Mouse (Mus musculus): Measurements from ENCODE around the gene Phb. TPM values are rescaled to one million over a fixed set of nuclear protein-coding genes. Genes with fewer than 3 reads are reported as not detected.
A peak's percentile ranks its signal among the peaks of the same experiment; 100 is the strongest.

Gene Phb
- polyA plus RNA-seq, 1 experiment from 2014 or later = 244 TPM

- ATAC-seq (replicated peaks; ENCODE audit: insufficient number of reproducible peaks, low FRiP score, low TSS enrichment, low read depth) = no peak
- no peaks in the 10 kb centered on the region for H3K36me3 ChIP-seq (replicated peaks; ENCODE audit: control insufficient read depth, insufficient read depth, low read depth, low read length)
- no peaks in the 10 kb centered on the region for H3K9me3 ChIP-seq (replicated peaks; ENCODE audit: control insufficient read depth, low read length)
- peak overlapping the region; percentile 97; the same call in 1 of the 2 replicates for H3K27ac ChIP-seq (replicated peaks; ENCODE audit: low read depth, low read length)
- H3K9ac ChIP-seq (replicated peaks; ENCODE audit: low read length) = peak overlapping the region; percentile 97
- WGBS = 1% methylated on average over 13 of the region's 13 CpGs
- H3K4me1 ChIP-seq (ENCODE audit: control insufficient read depth, insufficient read depth, low read length) = peaks cover 2% of the 10 kb centered on the region; the same call in 1 of the 2 replicates
- DNase-seq (ENCODE audit: low spot score) = no peak
- peak overlapping the region; percentile 95 for H3K4me3 ChIP-seq (ENCODE audit: low read depth, low read length)
- H3K4me2 ChIP-seq (ENCODE audit: low read depth, low read length) = peak overlapping the region; percentile 84
- no peaks in the 10 kb centered on the region for H3K27me3 ChIP-seq (ENCODE audit: control insufficient read depth, insufficient read depth, low read length)
Observed at GRCm38 (mm10) chr11:95713811-95714241, 47.1 kb downstream of the Phb start.

DNA sequence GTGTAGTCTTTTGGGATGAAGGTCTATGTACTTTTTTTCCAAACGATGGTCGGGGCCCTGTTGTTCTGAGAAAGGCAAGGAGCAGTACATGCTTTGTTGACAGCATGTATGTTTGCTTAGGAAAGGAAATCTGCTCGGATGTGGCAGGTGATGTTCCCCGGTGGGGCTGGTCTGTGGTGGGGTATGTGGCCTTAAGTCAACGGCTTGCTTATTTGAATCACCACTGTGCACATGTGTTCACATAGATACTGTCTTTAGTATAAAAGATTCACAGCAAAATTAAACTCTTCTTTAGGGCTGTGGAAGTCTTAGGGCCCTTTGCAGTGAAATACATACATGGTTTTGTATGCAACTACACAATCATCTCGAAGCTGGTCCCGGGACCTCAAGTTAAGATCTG, 47.7 kb downstream of the Phb start:
- H3K9me3 ChIP-seq (replicated peaks; ENCODE audit: control insufficient read depth, low read length) = no peaks in the 10 kb centered on the region
- H3K9ac ChIP-seq (replicated peaks; ENCODE audit: low read length) = peak overlapping the region; percentile 97
- no peak overlapping the region for H3K27ac ChIP-seq (replicated peaks; ENCODE audit: low read depth, low read length)
- peaks cover 2% of the 10 kb centered on the region; the same call in 1 of the 2 replicates for H3K4me1 ChIP-seq (ENCODE audit: control insufficient read depth, insufficient read depth, low read length)
- no peak for ATAC-seq (replicated peaks; ENCODE audit: insufficient number of reproducible peaks, low FRiP score, low TSS enrichment, low read depth)
- no peaks in the 10 kb centered on the region for H3K36me3 ChIP-seq (replicated peaks; ENCODE audit: control insufficient read depth, insufficient read depth, low read depth, low read length)
- H3K4me2 ChIP-seq (ENCODE audit: low read depth, low read length) = peak overlapping the region; percentile 84
- 46% methylated on average over 7 of the region's 7 CpGs for WGBS
- DNase-seq (ENCODE audit: low spot score) = no peak
- H3K27me3 ChIP-seq (ENCODE audit: control insufficient read depth, insufficient read depth, low read length) = no peaks in the 10 kb centered on the region
- H3K4me3 ChIP-seq (ENCODE audit: low read depth, low read length) = peak overlapping the region; percentile 95

GRCm38 (mm10) chr11:95716136-95716535, 49.4 kb downstream of the Phb start:
- no peaks in the 10 kb centered on the region for H3K27me3 ChIP-seq (ENCODE audit: control insufficient read depth, insufficient read depth, low read length)
- H3K36me3 ChIP-seq (replicated peaks; ENCODE audit: control insufficient read depth, insufficient read depth, low read depth, low read length) = no peaks in the 10 kb centered on the region
- H3K4me3 ChIP-seq (ENCODE audit: low read depth, low read length) = no peak overlapping the region
- H3K4me2 ChIP-seq (ENCODE audit: low read depth, low read length) = no peak overlapping the region
- no peaks in the 10 kb centered on the region for H3K9me3 ChIP-seq (replicated peaks; ENCODE audit: control insufficient read depth, low read length)
- H3K9ac ChIP-seq (replicated peaks; ENCODE audit: low read length) = no peak overlapping the region
- ATAC-seq (replicated peaks; ENCODE audit: insufficient number of reproducible peaks, low FRiP score, low TSS enrichment, low read depth) (no peak), DNase-seq (ENCODE audit: low spot score) (no peak)
- WGBS = 66% methylated on average over 8 of the region's 8 CpGs
- peaks cover 2% of the 10 kb centered on the region; the same call in 1 of the 2 replicates for H3K4me1 ChIP-seq (ENCODE audit: control insufficient read depth, insufficient read depth, low read length)
- H3K27ac ChIP-seq (replicated peaks; ENCODE audit: low read depth, low read length) = no peak overlapping the region

GRCm38 (mm10) chr11:95719356-95719755, 52.6 kb downstream of the Phb start:
- Histone ChIP-seq H3K9ac (replicated peaks; ENCODE audit: low read length) (no peak overlapping the region), H3K4me3 (ENCODE audit: low read depth, low read length) (no peak overlapping the region), H3K27ac (replicated peaks; ENCODE audit: low read depth, low read length) (no peak overlapping the region), H3K4me1 (ENCODE audit: control insufficient read depth, insufficient read depth, low read length) (no peaks in the 10 kb centered on the region; the same call in 1 of the 2 replicates), H3K4me2 (ENCODE audit: low read depth, low read length) (no peak overlapping the region), H3K36me3 (replicated peaks; ENCODE audit: control insufficient read depth, insufficient read depth, low read depth, low read length) (no peaks in the 10 kb centered on the region), H3K9me3 (replicated peaks; ENCODE audit: control insufficient read depth, low read length) (no peaks in the 10 kb centered on the region), H3K27me3 (ENCODE audit: control insufficient read depth, insufficient read depth, low read length) (no peaks in the 10 kb centered on the region)
- 88% methylated on average over 3 of the region's 3 CpGs for WGBS
- no peak for DNase-seq (ENCODE audit: low spot score)
- no peak for ATAC-seq (replicated peaks; ENCODE audit: insufficient number of reproducible peaks, low FRiP score, low TSS enrichment, low read depth)

DNA sequence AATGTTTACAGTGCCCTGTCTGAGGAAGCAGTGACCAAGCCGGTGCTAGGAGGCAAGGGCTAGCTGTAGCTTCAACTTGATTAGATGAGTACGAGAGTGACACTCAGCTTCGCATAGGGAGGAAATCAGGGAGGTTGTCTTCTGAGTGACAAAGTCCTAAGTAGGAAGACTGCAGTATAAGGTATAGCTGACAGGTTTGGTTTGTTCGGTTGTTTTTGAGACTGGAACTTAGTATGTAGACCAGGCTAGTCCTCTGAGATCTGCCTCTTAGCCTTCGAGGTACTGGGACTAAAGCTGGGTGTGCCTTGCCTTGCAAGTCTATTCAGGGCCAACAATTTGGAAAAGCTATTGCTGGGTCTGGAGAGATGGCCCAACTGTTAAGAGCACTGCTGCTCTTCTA, 56.5 kb downstream of the Phb start, which contains the start of gene B130006D01Rik:
Gene B130006D01Rik (plus strand): TSS at position 301 of the 400 bp plus-strand sequence.
- Histone ChIP-seq H3K36me3 (replicated peaks; ENCODE audit: control insufficient read depth, insufficient read depth, low read depth, low read length) (no peaks in the 10 kb centered on the region), H3K4me3 (ENCODE audit: low read depth, low read length) (no peak within 1 kb of the TSS), H3K27me3 (ENCODE audit: control insufficient read depth, insufficient read depth, low read length) (no peaks in the 10 kb centered on the region), H3K27ac (replicated peaks; ENCODE audit: low read depth, low read length) (no peak within 1 kb of the TSS), H3K4me2 (ENCODE audit: low read depth, low read length) (no peak within 1 kb of the TSS), H3K4me1 (ENCODE audit: control insufficient read depth, insufficient read depth, low read length) (no peaks in the 10 kb centered on the region), H3K9ac (replicated peaks; ENCODE audit: low read length) (no peak within 1 kb of the TSS), H3K9me3 (replicated peaks; ENCODE audit: control insufficient read depth, low read length) (no peaks in the 10 kb centered on the region)
- 94% methylated on average over 5 of the region's 5 CpGs for whole genome bisulfite sequencing
- no peak for ATAC-seq (replicated peaks; ENCODE audit: insufficient number of reproducible peaks, low FRiP score, low TSS enrichment, low read depth)
- no peak for DNase-seq (ENCODE audit: low spot score)

- Histone ChIP-seq H3K4me2 (ENCODE audit: low read depth, low read length) (no peak overlapping the region), H3K4me1 (ENCODE audit: control insufficient read depth, insufficient read depth, low read length) (no peaks in the 10 kb centered on the region), H3K9ac (replicated peaks; ENCODE audit: low read length) (no peak overlapping the region), H3K4me3 (ENCODE audit: low read depth, low read length) (no peak overlapping the region), H3K36me3 (replicated peaks; ENCODE audit: control insufficient read depth, insufficient read depth, low read depth, low read length) (no peaks in the 10 kb centered on the region), H3K9me3 (replicated peaks; ENCODE audit: control insufficient read depth, low read length) (no peaks in the 10 kb centered on the region), H3K27ac (replicated peaks; ENCODE audit: low read depth, low read length) (no peak overlapping the region), H3K27me3 (ENCODE audit: control insufficient read depth, insufficient read depth, low read length) (no peaks in the 10 kb centered on the region)
- WGBS = 93% methylated on average over 4 of the region's 4 CpGs
- DNase-seq (ENCODE audit: low spot score) (no peak), ATAC-seq (replicated peaks; ENCODE audit: insufficient number of reproducible peaks, low FRiP score, low TSS enrichment, low read depth) (no peak)
Observed at GRCm38 (mm10) chr11:95724466-95724865, 57.7 kb downstream of the Phb start.

DNA sequence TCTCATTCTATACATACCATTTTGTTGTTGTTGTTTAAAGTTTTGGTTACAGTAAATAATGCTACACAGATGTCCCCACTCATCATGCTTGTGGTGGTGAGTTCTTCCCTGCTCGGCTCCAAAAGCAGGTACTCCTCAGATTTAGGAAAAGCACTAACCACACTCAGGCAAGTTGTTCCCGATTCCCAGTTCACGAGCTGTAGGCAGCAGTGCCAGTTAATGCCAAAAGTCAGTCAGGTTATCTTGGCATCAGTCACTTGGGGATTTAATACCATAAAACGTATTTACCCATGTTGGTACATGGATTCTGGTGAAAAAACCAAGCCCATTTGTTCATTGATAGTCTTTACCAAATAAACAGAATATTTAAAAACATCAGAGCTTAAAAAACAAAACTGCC, 59.4 kb downstream of the Phb start:
- H3K9ac ChIP-seq (replicated peaks; ENCODE audit: low read length) = no peak overlapping the region
- ATAC-seq (replicated peaks; ENCODE audit: insufficient number of reproducible peaks, low FRiP score, low TSS enrichment, low read depth) (no peak), DNase-seq (ENCODE audit: low spot score) (no peak)
- no peaks in the 10 kb centered on the region for H3K9me3 ChIP-seq (replicated peaks; ENCODE audit: control insufficient read depth, low read length)
- H3K27me3 ChIP-seq (ENCODE audit: control insufficient read depth, insufficient read depth, low read length) = no peaks in the 10 kb centered on the region
- H3K4me2 ChIP-seq (ENCODE audit: low read depth, low read length) = no peak overlapping the region
- H3K36me3 ChIP-seq (replicated peaks; ENCODE audit: control insufficient read depth, insufficient read depth, low read depth, low read length) = no peaks in the 10 kb centered on the region
- H3K4me3 ChIP-seq (ENCODE audit: low read depth, low read length) = no peak overlapping the region
- no peak overlapping the region for H3K27ac ChIP-seq (replicated peaks; ENCODE audit: low read depth, low read length)
- WGBS = 78% methylated on average over 4 of the region's 4 CpGs
- H3K4me1 ChIP-seq (ENCODE audit: control insufficient read depth, insufficient read depth, low read length) = no peaks in the 10 kb centered on the region

DNA sequence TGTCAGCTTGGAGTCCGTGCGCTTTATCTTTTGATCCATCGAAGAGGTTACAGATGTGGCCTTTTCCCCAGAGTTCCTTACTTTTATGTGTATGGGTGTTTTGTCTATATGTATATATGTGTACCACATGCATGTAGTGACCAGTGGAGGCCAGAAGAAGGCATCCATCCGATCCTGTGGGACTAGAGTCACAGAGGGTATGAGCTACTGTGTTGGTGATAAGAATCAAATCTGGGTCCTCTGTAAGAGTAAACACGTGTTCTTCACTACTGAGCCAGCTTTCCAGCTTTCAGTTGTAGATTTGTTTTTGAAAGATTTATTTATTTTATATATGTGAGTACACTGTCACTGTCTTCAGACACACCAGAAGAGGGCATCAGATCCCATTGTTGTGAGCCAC, 61.2 kb downstream of the Phb start:
- WGBS = 91% methylated on average over 5 of the region's 5 CpGs
- no peak overlapping the region for H3K4me2 ChIP-seq (ENCODE audit: low read depth, low read length)
- H3K9ac ChIP-seq (replicated peaks; ENCODE audit: low read length) = no peak overlapping the region

More for the DNA sequence above, 61.2 kb downstream of the Phb start:
- no peaks in the 10 kb centered on the region for H3K27me3 ChIP-seq (ENCODE audit: control insufficient read depth, insufficient read depth, low read length)
- no peaks in the 10 kb centered on the region for H3K36me3 ChIP-seq (replicated peaks; ENCODE audit: control insufficient read depth, insufficient read depth, low read depth, low read length)
- DNase-seq (ENCODE audit: low spot score) (no peak), ATAC-seq (replicated peaks; ENCODE audit: insufficient number of reproducible peaks, low FRiP score, low TSS enrichment, low read depth) (no peak)
- H3K4me1 ChIP-seq (ENCODE audit: control insufficient read depth, insufficient read depth, low read length) = no peaks in the 10 kb centered on the region
- H3K4me3 ChIP-seq (ENCODE audit: low read depth, low read length) = no peak overlapping the region
- no peak overlapping the region for H3K27ac ChIP-seq (replicated peaks; ENCODE audit: low read depth, low read length)
- H3K9me3 ChIP-seq (replicated peaks; ENCODE audit: control insufficient read depth, low read length) = no peaks in the 10 kb centered on the region

Measured in embryonic facial prominence, embryonic 11.5 days (tissue).